Mouse (Mus musculus) MEL (cell line): ENCODE measurements at regions not wholly inside any gene's neighbourhood (a gene's known extent, or its start where the extent isn't known, plus 50 kb on each side); places are given as distances from the start of the nearest gene placed in this dataset.

ENCODE experiments used
- DNase-seq: peaks from one replicate; pipeline ENCODE4 v3.0.0; 2011; ENCODE audit warnings: low read depth, low spot score
- H3K27ac ChIP-seq: 2 replicates; pipeline ENCODE4 v1.5.1; 2012; ENCODE audit warnings: low read depth, mild to moderate bottlenecking, control low read depth, low read length, moderate library complexity; ENCODE audit not compliant: control insufficient read depth
- H3K27me3 ChIP-seq, 2 experiments: fragments of 150-350 bp in 1 of 2; sonication (generic) in 1 of 2; 2 replicates each; pipeline ENCODE4 v1.6.1; 2012; ENCODE audit warnings: low read length in 2 of 2, mild to moderate bottlenecking in 2 of 2, improper control_type of control experiment in 1 of 2, moderate library complexity in 1 of 2; ENCODE audit not compliant: insufficient read depth in 2 of 2, control insufficient read depth in 1 of 2
- H3K36me3 ChIP-seq, 2 experiments: 2 replicates each; pipeline ENCODE4 v1.6.1; 2012 to 2014; ENCODE audit warnings: low read length in 2 of 2, improper control_type of control experiment in 1 of 2, inconsistent platforms in 1 of 2, mild to moderate bottlenecking in 1 of 2; ENCODE audit not compliant: insufficient read depth in 2 of 2, control insufficient read depth in 1 of 2
- H3K4me1 ChIP-seq, 2 experiments: fragments of 150-350 bp in 1 of 2; sonication (generic) in 1 of 2; 2 replicates each; pipeline ENCODE4 v1.6.1; 2012; ENCODE audit warnings: low read length in 2 of 2, improper control_type of control experiment in 1 of 2, mild to moderate bottlenecking in 1 of 2; ENCODE audit not compliant: insufficient read depth in 2 of 2, control insufficient read depth in 1 of 2
- H3K4me3 ChIP-seq, 2 experiments: fragments of 150-350 bp in 1 of 2; sonication (generic) in 1 of 2; 2 replicates each; pipeline ENCODE4 v1.5.1; 2012; ENCODE audit warnings: low read depth in 2 of 2, low read length in 2 of 2, mild to moderate bottlenecking in 2 of 2, moderate library complexity in 2 of 2, control low read depth in 1 of 2, improper control_type of control experiment in 1 of 2; ENCODE audit not compliant: control insufficient read depth in 1 of 2, insufficient read depth in 1 of 2
- H3K79me2 ChIP-seq: 2 replicates; pipeline ENCODE4 v1.6.1; 2012; ENCODE audit warnings: mild to moderate bottlenecking, low read length, moderate library complexity; ENCODE audit not compliant: control insufficient read depth, poor library complexity, insufficient read depth
- H3K9ac ChIP-seq: 2 replicates; pipeline ENCODE4 v1.6.1; 2012; ENCODE audit warnings: low read depth, mild to moderate bottlenecking, control low read depth, low read length, moderate library complexity; ENCODE audit not compliant: control insufficient read depth, poor library complexity, severe bottlenecking
- H3K9me3 ChIP-seq: fragments of 150-350 bp; sonication (generic); replicated peaks from 2 replicates; pipeline ENCODE4 v1.6.1; 2012; ENCODE audit warnings: mild to moderate bottlenecking, low read length, improper control_type of control experiment, moderate library complexity; ENCODE audit not compliant: insufficient read depth
- BHLHE40 ChIP-seq: IDR thresholded peaks from 2 replicates; pipeline ENCODE4 v1.6.1; 2012; ENCODE audit warnings: low read depth, mild to moderate bottlenecking, inconsistent platforms, low read length, improper control_type of control experiment, borderline replicate concordance
- CHD1 ChIP-seq: IDR thresholded peaks from 2 replicates; pipeline ENCODE4 v1.6.1; 2012; ENCODE audit warnings: low read depth, mild to moderate bottlenecking, inconsistent platforms, low read length, improper control_type of control experiment
- E2F4 ChIP-seq: IDR thresholded peaks from 2 replicates; pipeline ENCODE4 v1.6.1; 2011; ENCODE audit warnings: low read depth, low read length, improper control_type of control experiment, borderline replicate concordance
- EP300 ChIP-seq, 2 experiments: IDR thresholded peaks; 2 replicates each; pipeline ENCODE4 v1.6.1; 2011; ENCODE audit warnings: improper control_type of control experiment in 2 of 2, low read length in 2 of 2, low read depth in 1 of 2, mild to moderate bottlenecking in 1 of 2
- GABPA ChIP-seq: IDR thresholded peaks from 2 replicates; pipeline ENCODE4 v1.6.1; 2012; ENCODE audit warnings: low read depth, mild to moderate bottlenecking, inconsistent platforms, low read length, improper control_type of control experiment, moderate library complexity
- JUND ChIP-seq: IDR thresholded peaks from 2 replicates; pipeline ENCODE4 v1.6.1; 2011; ENCODE audit warnings: low read depth, mild to moderate bottlenecking, improper control_type of control experiment, low read length
- KAT2A ChIP-seq: conservative IDR thresholded peaks from 2 replicates; pipeline ENCODE4 v1.6.1; 2012; ENCODE audit warnings: low read depth, low read length, improper control_type of control experiment, inconsistent platforms
- MEF2A ChIP-seq: IDR thresholded peaks from 2 replicates; pipeline ENCODE4 v1.6.1; 2014; ENCODE audit warnings: low read depth, mild to moderate bottlenecking, inconsistent platforms, low read length, improper control_type of control experiment; ENCODE audit not compliant: poor library complexity, insufficient replicate concordance, severe bottlenecking; ENCODE audit errors: extremely low read depth
- NELFE ChIP-seq: IDR thresholded peaks from 2 replicates; pipeline ENCODE4 v1.6.1; 2011; ENCODE audit warnings: low read depth, low read length, improper control_type of control experiment
- NRF1 ChIP-seq: IDR thresholded peaks from 2 replicates; pipeline ENCODE4 v1.6.1; 2014; ENCODE audit warnings: low read depth, mild to moderate bottlenecking, inconsistent platforms, low read length, improper control_type of control experiment, moderate library complexity; ENCODE audit not compliant: poor library complexity, insufficient read depth, severe bottlenecking
- POLR2A ChIP-seq, 2 experiments: IDR thresholded peaks; 2 replicates each; pipeline ENCODE4 v1.6.1; 2011 to 2012; ENCODE audit warnings: low read length in 2 of 2, mild to moderate bottlenecking in 2 of 2, control low read depth in 1 of 2, improper control_type of control experiment in 1 of 2, low read depth in 1 of 2, moderate library complexity in 1 of 2; ENCODE audit not compliant: control insufficient read depth in 1 of 2, insufficient read depth in 1 of 2, poor library complexity in 1 of 2
- POLR2AphosphoS2 ChIP-seq: IDR thresholded peaks from 2 replicates; pipeline ENCODE4 v1.6.1; 2011; ENCODE audit warnings: low read length, improper control_type of control experiment
- SIN3A ChIP-seq: IDR thresholded peaks from 2 replicates; pipeline ENCODE4 v1.6.1; 2012; ENCODE audit warnings: low read length, improper control_type of control experiment, inconsistent platforms
- TBP ChIP-seq: IDR thresholded peaks from 2 replicates; pipeline ENCODE4 v1.8.0; 2011; ENCODE audit warnings: low read depth, low read length, improper control_type of control experiment
- UBTF ChIP-seq: IDR thresholded peaks from 2 replicates; pipeline ENCODE4 v1.6.1; 2012; ENCODE audit warnings: low read depth, mild to moderate bottlenecking, inconsistent platforms, low read length, improper control_type of control experiment, moderate library complexity, borderline replicate concordance; ENCODE audit not compliant: insufficient read depth
- ZMIZ1 ChIP-seq: IDR thresholded peaks from 2 replicates; pipeline ENCODE4 v1.6.1; 2012; ENCODE audit warnings: low read depth, mild to moderate bottlenecking, inconsistent platforms, low read length, improper control_type of control experiment, moderate library complexity
- ZNF384 ChIP-seq: IDR thresholded peaks from 2 replicates; pipeline ENCODE4 v1.6.1; 2012; ENCODE audit warnings: low read depth, mild to moderate bottlenecking, inconsistent platforms, low read length, improper control_type of control experiment

GRCm38 (mm10) chr15:67357867-67358266 lies 857.2 kb upstream of the Lrrc6 start:
- DNase-seq = no peak
- Histone ChIP-seq H3K9ac (no peak overlapping the region), H3K4me3 (no peak overlapping the region), H3K36me3 (no peaks in the 10 kb centered on the region), H3K4me1 (no peaks in the 10 kb centered on the region), H3K79me2 (no peaks in the 10 kb centered on the region), H3K27me3 (no peaks in the 10 kb centered on the region; a peak in 2 of 4 replicates), H3K27ac (no peak overlapping the region), H3K9me3 (no peaks in the 10 kb centered on the region)
- no peak for TF ChIP-seq ZMIZ1
- no peak for TF ChIP-seq UBTF
- TF ChIP-seq JUND = no peak
- TF ChIP-seq EP300 (IDR thresholded peaks at IDR 0.05; ENCODE audit: low read depth in 1 of 2, low read length in 2 of 2) = no peak
- TF ChIP-seq KAT2A = no peak
- no peak for TF ChIP-seq SIN3A
- no peak for TF ChIP-seq MEF2A
- TF ChIP-seq TBP = no peak
- TF ChIP-seq NELFE = no peak
- TF ChIP-seq CHD1 = no peak
- no peak for TF ChIP-seq BHLHE40
- TF ChIP-seq NRF1 = no peak
- TF ChIP-seq GABPA = no peak
- no peak for TF ChIP-seq E2F4

GRCm38 (mm10) chr15:67355334-67355733 lies 854.6 kb upstream of the Lrrc6 start:
- H3K4me3 ChIP-seq = no peak overlapping the region
- no peak overlapping the region for H3K27ac ChIP-seq
- no peak for TF ChIP-seq TBP
- TF ChIP-seq ZNF384 = no peak
- no peak for TF ChIP-seq POLR2A (IDR thresholded peaks at IDR 0.05; ENCODE audit: control insufficient read depth in 1 of 2, insufficient read depth in 1 of 2, low read depth in 1 of 2, low read length in 2 of 2, poor library complexity in 1 of 2)
- TF ChIP-seq POLR2AphosphoS2 = no peak
- TF ChIP-seq JUND = no peak
- H3K9me3 ChIP-seq = no peaks in the 10 kb centered on the region
- DNase-seq = no peak
- no peaks in the 10 kb centered on the region for H3K79me2 ChIP-seq
- no peaks in the 10 kb centered on the region for H3K36me3 ChIP-seq
- no peaks in the 10 kb centered on the region; a peak in 3 of 4 replicates for H3K27me3 ChIP-seq
- no peak overlapping the region for H3K9ac ChIP-seq
- H3K4me1 ChIP-seq = no peaks in the 10 kb centered on the region
